Mouse (Mus musculus): Measurements from ENCODE around the gene Dgkg.

DNA sequence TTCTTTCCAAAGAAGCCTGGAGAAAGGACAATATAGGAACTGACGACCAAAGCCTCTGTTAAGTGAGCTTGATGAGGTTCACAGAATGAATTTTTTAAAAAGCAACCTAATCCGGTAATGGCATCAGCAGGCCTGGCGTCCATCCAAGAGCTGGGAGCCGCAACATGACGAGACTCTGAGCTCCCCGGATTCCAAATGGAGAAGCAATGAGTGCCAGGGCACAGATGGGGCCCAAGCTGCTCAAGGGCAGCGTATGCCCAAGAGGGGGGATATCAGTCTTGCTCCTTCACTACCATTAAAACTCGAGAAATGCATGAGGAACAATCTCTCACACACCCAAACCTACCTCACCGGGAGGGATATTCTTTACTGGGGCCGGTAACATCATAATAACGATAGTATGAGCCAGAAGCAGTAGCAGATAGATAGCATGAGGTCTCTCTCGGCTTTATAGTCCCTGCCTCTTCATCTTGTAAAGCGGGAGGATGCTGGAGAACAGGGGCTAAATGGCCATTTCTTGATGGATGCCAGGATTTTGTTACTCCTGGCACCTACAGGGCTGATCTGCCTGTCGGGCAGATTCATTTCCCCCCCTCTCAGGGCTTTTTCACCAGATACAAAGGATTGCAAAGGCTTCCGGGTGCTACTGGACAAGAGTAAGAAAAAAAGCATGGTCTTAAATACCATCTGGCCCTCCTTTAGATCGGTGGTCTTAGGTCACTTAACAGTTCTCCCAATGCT is 226.6 kb downstream of the Dgkg start:
- TF ChIP-seq ZNF384 (IDR thresholded peaks at IDR 0.05; ENCODE audit: low read depth, low read length) (no peak), CHD2 (IDR thresholded peaks at IDR 0.05; ENCODE audit: low read depth, low read length) (no peak)
